Mouse (Mus musculus): ENCODE results near the gene Selenos.
A peak's percentile ranks its signal among the peaks of the same experiment; 100 is the strongest.
"Not testable (repeated sequence)": the region's sequence is repeated elsewhere in the genome, so short reads cannot be mapped to it uniquely, and the experiment has no call there.

Selenos gene

GRCm38 (mm10) chr7:66079364-66080230 lies at the start of gene Selenos:
TSS of gene Selenos (plus strand) at chr7:66079649.
- DNase-seq (ENCODE audit: low spot score) = peak; percentile 98

- no peak for DNase-seq (ENCODE audit: low spot score)
Observed at GRCm38 (mm10) chr7:66036809-66037208, 42.6 kb upstream of the Selenos start.

- no peak for DNase-seq (ENCODE audit: low spot score)
Observed at GRCm38 (mm10) chr7:66038261-66038660, 41.2 kb upstream of the Selenos start.

- no peak for DNase-seq (ENCODE audit: low spot score)
Observed at GRCm38 (mm10) chr7:66038730-66039129, 40.7 kb upstream of the Selenos start.

GRCm38 (mm10) chr7:66040026-66040814 lies 39.2 kb upstream of the Selenos start:
- no peak for DNase-seq (ENCODE audit: low spot score)

- DNase-seq (ENCODE audit: low spot score) = no peak
Observed at GRCm38 (mm10) chr7:66043552-66044459, 35.6 kb upstream of the Selenos start, which contains the start of gene Gm45213. TSS of gene Gm45213 (plus strand) at chr7:66043602.

- no peak for DNase-seq (ENCODE audit: low spot score)
Observed at GRCm38 (mm10) chr7:66044617-66045016, 34.8 kb upstream of the Selenos start.

- peak; percentile 7 for DNase-seq (ENCODE audit: low spot score)
Observed at GRCm38 (mm10) chr7:66046921-66047918, 32.2 kb upstream of the Selenos start.

- no peak for DNase-seq (ENCODE audit: low spot score)
Observed at GRCm38 (mm10) chr7:66047975-66048374, 31.5 kb upstream of the Selenos start.

GRCm38 (mm10) chr7:66048446-66049230 lies 30.8 kb upstream of the Selenos start:
- DNase-seq (ENCODE audit: low spot score) = no peak

- DNase-seq (ENCODE audit: low spot score) = no peak
Observed at GRCm38 (mm10) chr7:66053946-66054483, 25.4 kb upstream of the Selenos start.

- not testable (repeated sequence) for DNase-seq (ENCODE audit: low spot score)
Observed at GRCm38 (mm10) chr7:66055356-66055755, 24.1 kb upstream of the Selenos start.

- no peak for DNase-seq (ENCODE audit: low spot score)
Observed at GRCm38 (mm10) chr7:66058703-66059102, 20.7 kb upstream of the Selenos start, which contains the start of gene Snrpa1. TSS of gene Snrpa1 (plus strand) at chr7:66059003.

GRCm38 (mm10) chr7:66060066-66060956 lies 19.1 kb upstream of the Selenos start:
- DNase-seq (ENCODE audit: low spot score) = peak; percentile 90

GRCm38 (mm10) chr7:66061057-66061456 lies 18.4 kb upstream of the Selenos start:
- DNase-seq (ENCODE audit: low spot score) = peak; percentile 14

- no peak for DNase-seq (ENCODE audit: low spot score)
Observed at GRCm38 (mm10) chr7:66076411-66076810, 3.0 kb upstream of the Selenos start.

GRCm38 (mm10) chr7:66080231-66080613 lies 773 bp downstream of the Selenos start:
- peak; percentile 5 for DNase-seq (ENCODE audit: low spot score)

- no peak for DNase-seq (ENCODE audit: low spot score)
Observed at GRCm38 (mm10) chr7:66083757-66084156, 4.3 kb downstream of the Selenos start.
